Mouse (Mus musculus) adrenal gland, adult 2 months (tissue): Measurements from ENCODE around the gene Cx3cl1. TPM values are rescaled to one million over a fixed set of nuclear protein-coding genes. Genes with fewer than 3 reads are reported as not detected.

Experiments used
- DNase-seq: peaks from one replicate; pipeline ENCODE4 v3.0.0; 2021
- polyA plus RNA-seq: library from polyadenylated mRNA; depleted of rRNA; stranded (reverse); fragments of >200 nt; gene quantifications from 2 replicates; pipeline ENCODE4 v1.2.3, GENCODE M21; 2012
- total RNA-seq, 2 experiments: library from RNA; stranded (reverse); gene quantifications; 2 replicates each; pipeline ENCODE4 v1.2.3; 2021

The Cx3cl1 gene
- total and polyA plus RNA-seq, 3 experiments = 29.3 to 116 (median 48.2) TPM

DNA sequence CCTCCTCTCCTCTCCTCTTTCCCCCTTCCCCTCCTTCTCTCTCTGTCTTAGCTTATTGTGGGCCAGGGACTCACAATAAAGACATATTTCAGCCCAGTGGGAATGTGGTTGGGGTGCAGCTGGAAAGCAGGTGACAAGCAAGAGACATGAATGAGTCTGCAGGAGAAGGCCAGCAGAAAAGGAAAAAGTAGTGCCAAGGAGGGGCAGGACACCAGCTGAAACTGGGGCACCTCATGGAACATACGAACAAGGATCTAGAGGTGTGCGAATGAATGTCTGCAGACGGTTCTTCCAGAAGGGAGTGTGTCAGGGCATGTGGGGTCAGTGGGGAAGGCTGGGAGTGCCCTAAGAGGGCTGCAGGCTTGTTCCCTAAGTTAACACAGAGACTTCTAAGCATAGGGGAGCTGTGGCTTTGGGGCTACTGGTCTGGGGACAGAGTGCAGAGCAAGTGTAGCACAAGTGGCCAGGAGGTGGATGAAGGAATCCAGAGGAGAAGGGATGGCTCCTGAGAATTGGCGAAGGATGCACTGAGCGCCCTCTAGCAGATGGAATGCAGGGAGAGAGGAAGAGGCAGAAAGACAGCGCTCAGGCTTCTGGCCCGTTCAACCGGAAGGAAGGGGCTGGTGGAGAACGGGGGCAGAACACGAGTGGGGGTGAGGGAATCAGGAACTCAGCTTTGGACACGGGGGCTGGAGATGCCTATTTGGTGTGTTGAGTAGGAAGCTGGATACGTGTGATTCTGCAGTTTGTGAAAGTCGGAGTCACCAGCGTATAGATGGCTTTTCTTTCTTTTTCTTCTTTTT, 29.7 kb downstream of the Cx3cl1 start:
- no peak for DNase-seq

DNA sequence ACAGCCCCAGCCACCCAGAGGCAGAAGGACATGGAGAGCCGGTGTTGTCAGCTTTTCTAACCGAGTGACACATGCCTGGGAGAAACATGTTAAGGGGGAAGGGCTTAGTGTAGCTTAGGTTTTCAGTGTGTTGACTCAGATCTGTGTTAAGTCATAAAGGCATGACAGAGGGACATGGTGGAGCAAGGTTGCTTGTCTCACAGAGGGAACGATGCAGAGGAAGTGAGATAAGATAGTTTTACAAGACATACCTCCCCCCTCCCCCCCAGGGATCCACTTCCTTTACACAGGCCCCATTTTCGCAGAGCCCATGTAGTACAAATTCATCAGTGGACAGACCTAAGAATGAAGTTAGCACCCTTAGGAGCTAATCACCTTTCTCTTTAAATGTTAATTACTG, 30.6 kb downstream of the Cx3cl1 start:
- DNase-seq = no peak

GRCm38 (mm10) chr8:94803551-94803950, 31.7 kb downstream of the Cx3cl1 start:
- DNase-seq = peak; percentile 76

GRCm38 (mm10) chr8:94804546-94805340, 32.9 kb downstream of the Cx3cl1 start:
- no peak for DNase-seq

DNA sequence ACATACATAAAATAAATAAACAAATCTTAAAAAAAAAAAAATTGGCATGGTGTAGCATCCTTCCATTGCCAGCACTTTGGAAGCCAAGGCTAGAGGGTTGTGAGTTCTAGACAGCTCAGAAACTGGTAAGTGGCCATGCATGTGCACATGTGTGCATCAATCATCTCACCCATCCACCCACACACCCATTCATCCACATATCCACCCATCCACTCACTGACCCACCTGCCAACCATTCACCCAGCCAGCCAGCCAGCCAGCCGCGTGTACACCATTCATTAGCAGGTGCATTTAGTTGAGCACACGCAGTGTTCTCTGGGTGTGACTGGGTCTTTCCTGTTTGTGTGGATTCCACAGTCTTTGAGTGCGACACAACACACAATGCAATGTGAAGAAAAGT, 34.0 kb downstream of the Cx3cl1 start:
- no peak for DNase-seq

- peak; percentile 86 for DNase-seq
Observed at GRCm38 (mm10) chr8:94807506-94807905, 35.7 kb downstream of the Cx3cl1 start.

- DNase-seq = no peak
Observed at GRCm38 (mm10) chr8:94808372-94808771, 36.6 kb downstream of the Cx3cl1 start.

DNA sequence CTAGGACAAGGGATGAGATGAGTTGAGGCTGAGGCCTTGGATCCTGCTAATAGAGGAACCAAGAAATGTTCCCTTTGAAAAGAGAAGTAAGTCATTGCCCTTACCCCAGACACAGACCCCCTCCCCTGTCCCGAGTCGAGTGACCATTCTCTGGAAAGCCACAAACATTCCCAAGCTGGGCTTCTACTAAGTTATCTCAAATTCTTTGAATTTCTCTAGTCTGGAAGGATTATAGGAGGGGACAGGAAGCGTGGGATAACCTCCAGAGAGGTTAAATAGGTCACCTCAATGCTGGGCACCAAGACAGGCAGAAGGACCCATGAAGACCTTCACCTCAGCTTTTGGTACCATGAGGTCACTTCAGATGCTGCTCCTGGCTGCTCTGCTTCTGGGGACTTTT, 38.3 kb downstream of the Cx3cl1 start, which contains the start of gene Ccl17:
Ccl17 (plus strand) TSS at position 301 of the 400 bp plus-strand sequence.
- no peak for DNase-seq

- DNase-seq = no peak
Observed at GRCm38 (mm10) chr8:94810855-94811254, 39.0 kb downstream of the Cx3cl1 start.

DNA sequence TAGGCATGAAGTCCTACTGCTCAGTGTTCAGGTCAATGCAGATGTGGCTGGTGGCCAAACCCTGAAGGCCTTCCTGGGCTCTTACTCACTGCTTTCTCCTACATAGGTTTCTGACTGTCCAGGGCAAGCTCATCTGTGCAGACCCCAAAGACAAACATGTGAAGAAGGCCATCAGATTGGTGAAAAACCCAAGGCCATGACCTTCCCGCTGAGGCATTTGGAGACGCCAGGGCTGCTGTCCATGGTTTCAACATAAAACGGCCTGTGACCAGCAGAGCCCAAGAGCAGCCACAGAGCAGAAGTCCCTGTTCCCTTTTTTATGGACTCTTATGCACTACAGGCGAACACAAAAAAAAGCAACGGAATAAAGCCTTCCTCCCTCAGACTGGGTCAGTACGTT, 39.8 kb downstream of the Cx3cl1 start:
- DNase-seq = peak; percentile 74

- peak; percentile 81 for DNase-seq
Observed at GRCm38 (mm10) chr8:94812645-94813098, 40.9 kb downstream of the Cx3cl1 start.

- DNase-seq = no peak
Observed at GRCm38 (mm10) chr8:94814556-94814955, 42.7 kb downstream of the Cx3cl1 start.

DNA sequence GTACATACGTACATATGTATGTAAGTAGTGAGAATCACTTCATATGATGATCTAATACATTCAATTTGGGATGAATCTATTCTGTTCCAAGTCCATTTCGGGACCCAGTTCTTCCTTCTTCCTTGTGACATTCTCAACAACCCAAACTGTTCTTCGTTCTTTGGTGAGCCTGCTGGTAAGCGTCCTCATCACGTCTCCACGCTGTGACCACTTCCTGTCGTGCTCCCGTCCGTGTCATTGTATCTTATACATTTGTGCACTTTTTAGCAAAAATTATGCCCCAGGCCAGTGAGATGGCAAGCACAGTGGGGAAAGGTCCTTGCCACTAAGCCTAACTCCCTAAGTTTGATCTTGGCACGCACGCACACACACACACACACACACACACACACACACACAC, 46.1 kb downstream of the Cx3cl1 start:
- no peak for DNase-seq

- DNase-seq = no peak
Observed at GRCm38 (mm10) chr8:94819671-94820179, 47.9 kb downstream of the Cx3cl1 start.

- no peak for DNase-seq
Observed at GRCm38 (mm10) chr8:94820553-94820952, 48.7 kb downstream of the Cx3cl1 start.

GRCm38 (mm10) chr8:94821381-94821780, 49.6 kb downstream of the Cx3cl1 start:
- no peak for DNase-seq

- peak; percentile 64 for DNase-seq
Observed at GRCm38 (mm10) chr8:94822637-94823560, 51.1 kb downstream of the Cx3cl1 start.

DNA sequence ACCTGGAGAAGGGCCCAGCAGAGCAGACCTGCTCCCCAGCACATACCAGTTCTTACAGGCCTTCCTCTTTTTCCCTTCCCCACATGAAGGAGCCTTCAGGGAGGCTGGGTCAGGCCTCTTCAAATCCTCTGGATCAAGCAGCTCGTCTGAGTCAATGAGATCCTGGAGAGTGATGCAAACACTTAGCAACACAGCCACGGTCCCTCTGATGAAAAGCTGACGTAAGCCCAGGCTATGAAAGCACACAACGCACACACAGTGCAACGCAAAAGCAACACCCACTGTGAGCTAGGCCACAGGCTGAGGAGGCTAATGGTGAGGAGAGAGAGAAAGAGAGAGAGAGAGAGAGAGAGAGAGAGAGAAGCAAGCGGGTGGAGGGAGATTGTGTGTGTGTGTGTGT, 53.4 kb downstream of the Cx3cl1 start:
- no peak for DNase-seq

DNA sequence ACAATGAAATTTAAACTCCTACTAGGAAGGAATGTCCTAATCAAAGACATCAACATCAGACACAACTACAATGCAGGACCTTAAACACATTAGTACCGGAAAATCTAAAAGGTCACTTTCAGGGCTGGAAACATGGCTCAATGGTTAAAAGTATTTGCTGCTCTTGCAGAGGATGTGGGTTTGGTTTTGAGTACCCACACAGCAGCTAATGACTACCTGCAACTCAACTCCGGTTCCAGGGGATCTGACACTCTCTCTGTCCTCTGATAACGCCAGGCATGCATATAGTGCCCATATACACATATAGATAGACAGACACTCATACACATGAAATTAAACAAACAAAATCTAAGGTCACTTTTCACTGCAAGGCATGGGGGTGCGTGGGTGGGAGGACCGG, 54.4 kb downstream of the Cx3cl1 start:
- DNase-seq = no peak

GRCm38 (mm10) chr8:94828284-94828683, 56.5 kb downstream of the Cx3cl1 start:
- DNase-seq = no peak
